Mouse (Mus musculus) liver, embryonic 11.5 days (tissue): ENCODE measurements around the gene Stc2. TPM values are rescaled to one million over a fixed set of nuclear protein-coding genes. Genes with fewer than 3 reads are reported as not detected.

ENCODE experiments used
- ATAC-seq: fragments of 200-750 bp; cut with Nextera tagmentation; replicated peaks from 2 replicates; pipeline ENCODE4 v1.8.0; 2017; ENCODE audit warnings: moderate number of reproducible peaks, mild to moderate bottlenecking, moderate TSS enrichment, moderate library complexity; ENCODE audit not compliant: low FRiP score
- DNase-seq: peaks from one replicate; pipeline ENCODE4 v3.0.0-alpha.2; 2017; ENCODE audit warnings: low spot score
- H3K27ac ChIP-seq: fragments of 300-500 bp; sonication (generic); 2 replicates; pipeline ENCODE4 v1.5.1; 2014; ENCODE audit warnings: mild to moderate bottlenecking, low read depth, low read length, control low read depth
- H3K27me3 ChIP-seq: fragments of 300-500 bp; sonication (generic); replicated peaks from 2 replicates; pipeline ENCODE4 v1.6.1; 2014; ENCODE audit warnings: low read length, mixed read lengths; ENCODE audit not compliant: control insufficient read depth, insufficient read depth
- H3K36me3 ChIP-seq: fragments of 300-500 bp; sonication (generic); 2 replicates; pipeline ENCODE4 v1.6.1; 2014; ENCODE audit warnings: mild to moderate bottlenecking, low read length, moderate library complexity, mixed read lengths; ENCODE audit not compliant: control insufficient read depth, insufficient read depth
- H3K4me1 ChIP-seq: fragments of 300-500 bp; sonication (generic); replicated peaks from 2 replicates; pipeline ENCODE4 v1.6.1; 2014; ENCODE audit warnings: low read length, mixed read lengths; ENCODE audit not compliant: control insufficient read depth, insufficient read depth
- H3K4me2 ChIP-seq: fragments of 300-500 bp; sonication (generic); 2 replicates; pipeline ENCODE4 v1.6.1; 2014; ENCODE audit warnings: mild to moderate bottlenecking, control low read depth, moderate library complexity
- H3K4me3 ChIP-seq: fragments of 300-500 bp; sonication (generic); 2 replicates; pipeline ENCODE4 v1.5.1; 2014; ENCODE audit warnings: low read depth, low read length, control low read depth
- H3K9ac ChIP-seq: fragments of 300-500 bp; sonication (generic); 2 replicates; pipeline ENCODE4 v1.6.1; 2014; ENCODE audit warnings: low read depth, low read length, control low read depth
- H3K9me3 ChIP-seq: fragments of 300-500 bp; sonication (generic); 2 replicates; pipeline ENCODE4 v1.6.1; 2016; ENCODE audit warnings: low read length, inconsistent platforms, mixed read lengths; ENCODE audit not compliant: control insufficient read depth
- WGBS: fragments of 180-500 bp; shearing (Covaris S2); extraction: QIAGEN DNeasy Blood & Tissue Kit; methylation state at CpG from one replicate; pipeline ENCODE4 v1.1.7; 2014; 5-methylcytosine and 5-hydroxymethylcytosine counted together
- polyA plus RNA-seq: library from polyadenylated mRNA; unstranded; fragments of >200 nt; fragmentation: Nextera tagmentation; extraction: Ambion mirVana; gene quantifications from 2 replicates; pipeline ENCODE4 v1.2.1, GENCODE M21; 2014

The Stc2 gene
- polyA plus RNA-seq, 1 experiment from 2014 or later, result 1.6 TPM

GRCm38 (mm10) chr11:31361047-31361446, 8.8 kb downstream of the Stc2 start:
- Histone ChIP-seq H3K4me3 (no peak overlapping the region), H3K36me3 (no peaks in the 10 kb centered on the region), H3K27ac (no peak overlapping the region), H3K9ac (no peak overlapping the region), H3K4me2 (no peak overlapping the region), H3K9me3 (no peaks in the 10 kb centered on the region), H3K4me1 (0 out of 2 replicates have a peak, but pooled peaks cover 2% of the 10 kb centered on the region), H3K27me3 (no peaks in the 10 kb centered on the region)
- 91% methylated on average over 4 of the region's 4 CpGs for WGBS
- no peak for DNase-seq
- ATAC-seq, result no peak

DNA sequence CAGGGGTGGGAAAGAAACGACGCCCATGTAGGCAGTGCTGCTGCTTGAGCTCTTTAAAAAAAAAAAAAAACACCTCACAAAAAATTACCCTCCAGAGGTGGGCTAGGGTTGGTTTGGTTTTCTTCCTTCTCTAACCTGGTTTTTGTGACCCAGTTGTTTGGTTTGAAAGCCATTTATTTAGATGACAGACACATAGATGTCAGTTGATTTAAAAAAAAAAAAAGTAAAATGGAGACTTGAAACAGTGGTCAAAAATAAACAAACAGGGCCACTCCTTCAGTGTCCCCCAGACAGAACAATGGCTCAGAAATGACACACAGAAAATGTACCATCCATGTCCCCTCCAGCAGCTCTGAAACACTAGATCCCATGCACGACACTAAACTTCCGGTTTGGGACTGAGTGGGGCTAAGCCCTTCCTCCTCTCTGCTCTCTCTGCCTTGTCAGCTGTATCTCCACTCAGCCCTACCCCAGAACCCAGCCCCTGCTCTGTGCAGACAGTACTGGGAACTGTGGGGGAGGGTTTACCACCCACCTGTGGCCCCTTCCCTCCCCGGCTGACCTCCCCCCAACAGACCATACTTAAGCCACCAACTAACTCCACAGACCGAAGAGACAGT, 10.5 kb downstream of the Stc2 start:
- Histone ChIP-seq H3K4me3 (no peak overlapping the region), H3K27me3 (no peaks in the 10 kb centered on the region), H3K9me3 (no peaks in the 10 kb centered on the region), H3K4me2 (no peak overlapping the region), H3K27ac (no peak overlapping the region), H3K4me1 (0 out of 2 replicates have a peak, but pooled peaks cover 5% of the 10 kb centered on the region), H3K36me3 (no peaks in the 10 kb centered on the region), H3K9ac (no peak overlapping the region)
- 54% methylated on average over 6 of the region's 6 CpGs for WGBS
- no peak for DNase-seq
- peak; percentile 19; the same call in 1 of the 2 replicates for ATAC-seq

DNA sequence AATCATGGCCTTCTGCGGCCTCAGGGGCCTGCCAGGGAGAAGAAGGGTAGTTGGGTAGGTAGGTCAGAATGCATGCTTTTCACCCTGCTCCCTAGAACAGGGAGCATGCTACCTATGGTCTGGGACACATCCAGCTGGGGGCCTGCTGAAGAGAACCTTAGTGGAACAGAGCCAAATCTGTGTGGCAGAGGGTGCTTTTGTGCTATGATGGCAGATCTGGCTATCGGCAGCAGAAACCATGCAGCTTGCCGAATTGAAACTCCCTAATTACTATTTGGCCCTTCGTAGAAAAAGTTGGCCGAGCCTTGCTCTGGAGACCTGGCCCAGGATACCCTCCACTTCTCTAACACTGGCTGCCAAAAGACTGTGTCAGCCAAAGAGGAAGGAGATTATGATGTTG, 11.4 kb downstream of the Stc2 start:
- WGBS, result 80% methylated on average over 5 of the region's 5 CpGs
- no peaks in the 10 kb centered on the region for H3K27me3 ChIP-seq
- no peaks in the 10 kb centered on the region for H3K36me3 ChIP-seq
- H3K9ac ChIP-seq, result no peak overlapping the region
- ATAC-seq, result no peak
- H3K4me3 ChIP-seq, result no peak overlapping the region
- no peaks in the 10 kb centered on the region for H3K9me3 ChIP-seq
- H3K4me1 ChIP-seq, result 0 out of 2 replicates have a peak, but pooled peaks cover 5% of the 10 kb centered on the region
- H3K4me2 ChIP-seq, result no peak overlapping the region
- no peak overlapping the region for H3K27ac ChIP-seq
- no peak for DNase-seq

GRCm38 (mm10) chr11:31356866-31357265, 13.0 kb downstream of the Stc2 start:
- H3K36me3 ChIP-seq, result no peaks in the 10 kb centered on the region
- H3K9ac ChIP-seq, result no peak overlapping the region
- no peak overlapping the region for H3K4me2 ChIP-seq
- H3K27ac ChIP-seq, result no peak overlapping the region
- 0 out of 2 replicates have a peak, but pooled peaks cover 5% of the 10 kb centered on the region for H3K4me1 ChIP-seq
- H3K27me3 ChIP-seq, result no peaks in the 10 kb centered on the region
- no peak overlapping the region for H3K4me3 ChIP-seq
- ATAC-seq (no peak), DNase-seq (no peak)
- H3K9me3 ChIP-seq, result no peaks in the 10 kb centered on the region

DNA sequence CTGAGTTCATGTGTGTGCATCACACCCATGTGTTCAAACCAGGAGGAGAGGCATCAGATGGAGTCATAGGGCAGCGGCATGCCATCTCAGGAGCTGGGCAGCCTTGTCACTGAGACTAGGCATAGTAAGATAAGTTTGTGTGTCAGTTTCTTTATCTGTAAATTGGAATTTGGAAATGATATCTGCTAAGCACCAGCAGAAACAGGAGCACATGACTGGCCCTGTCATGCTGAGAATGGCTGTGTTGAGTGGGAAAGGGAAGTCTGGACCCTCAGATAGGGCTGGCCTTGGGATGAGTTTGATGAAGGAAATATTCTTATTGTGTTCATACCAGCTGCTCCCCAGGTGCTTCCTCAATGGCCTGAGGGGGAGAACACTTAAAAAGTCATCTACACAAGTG, 14.1 kb downstream of the Stc2 start:
- H3K4me1 ChIP-seq, result 0 out of 2 replicates have a peak, but pooled peaks cover 5% of the 10 kb centered on the region
- no peak overlapping the region for H3K4me3 ChIP-seq
- ATAC-seq (peak; percentile 70), DNase-seq (no peak)
- H3K27me3 ChIP-seq, result no peaks in the 10 kb centered on the region
- no peak overlapping the region for H3K9ac ChIP-seq
- WGBS, result 44% methylated on average over 1 of the region's 1 CpGs
- H3K36me3 ChIP-seq, result no peaks in the 10 kb centered on the region
- no peak overlapping the region for H3K4me2 ChIP-seq
- H3K9me3 ChIP-seq, result no peaks in the 10 kb centered on the region
- H3K27ac ChIP-seq, result no peak overlapping the region

- ATAC-seq, result no peak
- H3K4me3 ChIP-seq, result no peak overlapping the region
- WGBS, result 74% methylated on average over 1 of the region's 1 CpGs
- H3K9me3 ChIP-seq, result no peaks in the 10 kb centered on the region
- H3K27me3 ChIP-seq, result no peaks in the 10 kb centered on the region
- no peak overlapping the region for H3K27ac ChIP-seq
- H3K9ac ChIP-seq, result no peak overlapping the region
- no peak overlapping the region for H3K4me2 ChIP-seq
- H3K4me1 ChIP-seq, result 0 out of 2 replicates have a peak, but pooled peaks cover 5% of the 10 kb centered on the region
- DNase-seq, result no peak
- no peaks in the 10 kb centered on the region for H3K36me3 ChIP-seq
Measured at GRCm38 (mm10) chr11:31354514-31354913, 15.4 kb downstream of the Stc2 start.

Other genes with a start within 250 kb of the Stc2 start
- not detected in 2 replicates for gene Gm17332, start 187.6 kb downstream of the Stc2 start, polyA plus RNA-seq